Comparison of ENCODE assay signal across 8 mouse cellular contexts in genomic region chr4:117188969-117189368, GRCm38 (mm10). TPM values are rescaled to one million over a fixed set of nuclear protein-coding genes. Genes with fewer than 3 reads are reported as not detected.
DNase-seq lines count a peak whose midpoint lies in the region; ATAC-seq and TF ChIP-seq lines count a peak whose summit lies in the region.

No protein-coding gene starts in this region.

- H3ac ChIP-seq in myocyte (ENCODE audit: control insufficient read depth, insufficient read length), result no peak overlapping the region

- no peak for DNase-seq in left cerebral cortex, adult 2 months (ENCODE audit: extremely low spot score in 1 of 2, low spot score in 2 of 2)
- no peak for DNase-seq in left cerebral cortex, postnatal 10 days (ENCODE audit: extremely low spot score in 1 of 2, low spot score in 2 of 2)
- no peak for DNase-seq in embryonic facial prominence, embryonic 11.5 days (ENCODE audit: low spot score)
- DNase-seq in intestine, embryonic 14.5 days (ENCODE audit: low spot score), result no peak
- DNase-seq in frontal cortex, postnatal 25 days (ENCODE audit: low spot score in 2 of 2), result no peak
- DNase-seq in right cerebral cortex, adult 18-20 months, result no peak
- DNase-seq in left cerebral cortex, postnatal 14 days (ENCODE audit: low spot score in 2 of 2), result no peak

- H3K27ac ChIP-seq in left cerebral cortex, adult 2 months, result peak overlapping the region; percentile 99
- no peak overlapping the region for H3K27ac ChIP-seq in embryonic facial prominence, embryonic 11.5 days (replicated peaks; ENCODE audit: low read depth, low read length)
- H3K27ac ChIP-seq in intestine, embryonic 14.5 days (ENCODE audit: low read depth), result peak overlapping the region; percentile 76

- no peak for TF ChIP-seq CTCF in left cerebral cortex, adult 2 months (IDR thresholded peaks at IDR 0.05)

- 58% methylated on average over 3 of the region's 3 CpGs for WGBS in embryonic facial prominence, embryonic 11.5 days
- 58% methylated on average over 3 of the region's 3 CpGs for WGBS in intestine, embryonic 14.5 days

- peak overlapping the region; percentile 46 for H3K4me3 ChIP-seq in left cerebral cortex, adult 2 months
- peak overlapping the region; percentile 20; the same call in 1 of the 2 replicates for H3K4me3 ChIP-seq in embryonic facial prominence, embryonic 11.5 days (ENCODE audit: low read depth, low read length)
- peak overlapping the region; percentile 40 for H3K4me3 ChIP-seq in intestine, embryonic 14.5 days (ENCODE audit: low read depth, low read length)
- peak overlapping the region; percentile 18 for H3K4me3 ChIP-seq in myocyte

- H3K4me1 ChIP-seq in embryonic facial prominence, embryonic 11.5 days (ENCODE audit: control insufficient read depth, insufficient read depth, low read length), result no peaks in the 10 kb centered on the region
- H3K4me1 ChIP-seq in intestine, embryonic 14.5 days (replicated peaks; ENCODE audit: control insufficient read depth, insufficient read depth, low read length), result 0 out of 2 replicates have a peak, but pooled peaks cover 2% of the 10 kb centered on the region

- no peaks in the 10 kb centered on the region for H3K9me3 ChIP-seq in embryonic facial prominence, embryonic 11.5 days (replicated peaks; ENCODE audit: control insufficient read depth, low read length)
- H3K9me3 ChIP-seq in intestine, embryonic 14.5 days (ENCODE audit: control insufficient read depth, low read length), result 0 out of 2 replicates have a peak, but pooled peaks cover 2% of the 10 kb centered on the region

- no peaks in the 10 kb centered on the region for H3K36me3 ChIP-seq in embryonic facial prominence, embryonic 11.5 days (replicated peaks; ENCODE audit: control insufficient read depth, insufficient read depth, low read depth, low read length)
- H3K36me3 ChIP-seq in intestine, embryonic 14.5 days (ENCODE audit: control insufficient read depth, insufficient read depth, low read length), result no peaks in the 10 kb centered on the region
- H3K36me3 ChIP-seq in myocyte (ENCODE audit: control insufficient read depth, insufficient read depth), result no peaks in the 10 kb centered on the region

- intact Hi-C loops in left cerebral cortex, adult 2 months (cut with DNase I), result no loop called here
- intact Hi-C loops in left cerebral cortex, postnatal 10 days (cut with DNase I), result no loop called here
- intact Hi-C loops in left cerebral cortex, postnatal 14 days (cut with DNase I), result no loop called here

- H3K27me3 ChIP-seq in embryonic facial prominence, embryonic 11.5 days (ENCODE audit: control insufficient read depth, insufficient read depth, low read length), result no peaks in the 10 kb centered on the region
- no peaks in the 10 kb centered on the region for H3K27me3 ChIP-seq in intestine, embryonic 14.5 days (replicated peaks; ENCODE audit: control insufficient read depth, insufficient read depth, low read length)
- no peaks in the 10 kb centered on the region for H3K27me3 ChIP-seq in myocyte (ENCODE audit: control insufficient read depth, insufficient read depth, insufficient read length)

- H3K79me2 ChIP-seq in myocyte (ENCODE audit: control insufficient read depth, insufficient read depth), result no peaks in the 10 kb centered on the region

- no peak for ATAC-seq in embryonic facial prominence, embryonic 11.5 days (replicated peaks; ENCODE audit: insufficient number of reproducible peaks, low FRiP score, low TSS enrichment, low read depth)
- no peak for ATAC-seq in intestine, embryonic 14.5 days (replicated peaks; ENCODE audit: low FRiP score, low TSS enrichment, low read depth)

- H3K9ac ChIP-seq in embryonic facial prominence, embryonic 11.5 days (replicated peaks; ENCODE audit: low read length), result peak overlapping the region; percentile 35
- H3K9ac ChIP-seq in intestine, embryonic 14.5 days (ENCODE audit: low read length), result peak overlapping the region; percentile 65

- H3K4me2 ChIP-seq in embryonic facial prominence, embryonic 11.5 days (ENCODE audit: low read depth, low read length), result no peak overlapping the region
- H3K4me2 ChIP-seq in intestine, embryonic 14.5 days (ENCODE audit: low read length), result peak overlapping the region; percentile 44
- peak overlapping the region; percentile 77 for H3K4me2 ChIP-seq in myocyte (ENCODE audit: low read depth)

- TF ChIP-seq POLR2A in myocyte (IDR thresholded peaks at IDR 0.05; ENCODE audit: insufficient read length, low read depth), result no peak

TF ChIP-seq in myocyte, 11 proteins besides CTCF, POLR2A, EP300 and RAD21:
- no peak for TF ChIP-seq TCF12 (IDR thresholded peaks at IDR 0.05; ENCODE audit: insufficient read depth, poor library complexity, severe bottlenecking)
- no peak for TF ChIP-seq REST (IDR thresholded peaks at IDR 0.05; ENCODE audit: insufficient read depth, insufficient read length)
- no peak for TF ChIP-seq MYOD1 (IDR thresholded peaks at IDR 0.05; ENCODE audit: control insufficient read depth in 1 of 3, insufficient read length in 2 of 3, low read depth in 2 of 3)
- no peak for TF ChIP-seq USF1 (IDR thresholded peaks at IDR 0.05; ENCODE audit: low read depth)
- no peak for TF ChIP-seq MAX (IDR thresholded peaks at IDR 0.05; ENCODE audit: low read depth)
- no peak for TF ChIP-seq E2F4 (IDR thresholded peaks at IDR 0.05; ENCODE audit: insufficient read depth)
- no peak for TF ChIP-seq SRF (IDR thresholded peaks at IDR 0.05; ENCODE audit: control insufficient read depth, insufficient read length, low read depth)
- no peak for TF ChIP-seq TCF3 (IDR thresholded peaks at IDR 0.05; ENCODE audit: insufficient read length, low read depth)
- TF ChIP-seq CEBPB (IDR thresholded peaks at IDR 0.05; ENCODE audit: insufficient read depth, poor library complexity, severe bottlenecking), result no peak
- TF ChIP-seq POLR2AphosphoS2 (IDR thresholded peaks at IDR 0.05; ENCODE audit: insufficient read length, low read depth), result no peak
- TF ChIP-seq MYOG (IDR thresholded peaks at IDR 0.05; ENCODE audit: control insufficient read depth in 1 of 3, insufficient read depth in 1 of 3, insufficient read length in 2 of 3, low read depth in 2 of 3), result no peak
TF ChIP-seq in myocyte: peak in this region for 0.

RNA-seq across cellular contexts. Expression of gene Kif2c, which starts 6.5 kb away (rescaled TPM):
- total RNA-seq in left cerebral cortex, adult 2 months (2021), result not detected
- 1 to 10 TPM; 1.1 to 2.2 TPM for total RNA-seq in left cerebral cortex, postnatal 10 days (2021)
- polyA plus RNA-seq in embryonic facial prominence, embryonic 11.5 days (2014; fragmentation: Nextera tagmentation; extraction: Ambion mirVana), result 111 and 137 TPM in 2 replicates
- polyA plus RNA-seq in intestine, embryonic 14.5 days (2014; fragmentation: Nextera tagmentation; extraction: Ambion mirVana), result 53.4 and 59.0 TPM in 2 replicates
- 18.5 TPM for polyA plus RNA-seq in myocyte (2012; fragmentation: generic; extraction: Trizol)
- total RNA-seq in left cerebral cortex, postnatal 14 days (2021), result under 1 TPM; 0.46 to 0.61 TPM

RNA-seq across cellular contexts. Expression of gene Rps8, which starts 32.9 kb away (rescaled TPM):
- 100 to 1,000 TPM; 512 to 526 TPM for total RNA-seq in left cerebral cortex, adult 2 months (2021)
- 100 to 1,000 TPM; 554 to 567 TPM for total RNA-seq in left cerebral cortex, postnatal 10 days (2021)
- polyA plus RNA-seq in embryonic facial prominence, embryonic 11.5 days (2014; fragmentation: Nextera tagmentation; extraction: Ambion mirVana), result 963 and 976 TPM in 2 replicates
- 1,373 and 1,522 TPM in 2 replicates for polyA plus RNA-seq in intestine, embryonic 14.5 days (2014; fragmentation: Nextera tagmentation; extraction: Ambion mirVana)
- 3,907 TPM for polyA plus RNA-seq in myocyte (2012; fragmentation: generic; extraction: Trizol)
- 100 to 1,000 TPM; 448 to 449 TPM for total RNA-seq in left cerebral cortex, postnatal 14 days (2021)

RNA-seq across cellular contexts. Expression of gene Plk3, which starts 55.2 kb away (rescaled TPM):
- 10 to 100 TPM; 13.7 to 19.6 TPM for total RNA-seq in left cerebral cortex, adult 2 months (2021)
- total RNA-seq in left cerebral cortex, postnatal 10 days (2021), result 10 to 100 TPM; 17.7 to 19.9 TPM
- 4.9 and 7.2 TPM in 2 replicates for polyA plus RNA-seq in embryonic facial prominence, embryonic 11.5 days (2014; fragmentation: Nextera tagmentation; extraction: Ambion mirVana)
- 3.1 and 3.7 TPM in 2 replicates for polyA plus RNA-seq in intestine, embryonic 14.5 days (2014; fragmentation: Nextera tagmentation; extraction: Ambion mirVana)
- polyA plus RNA-seq in myocyte (2012; fragmentation: generic; extraction: Trizol), result 17.4 TPM
- total RNA-seq in left cerebral cortex, postnatal 14 days (2021), result 10 to 100 TPM; 15.6 to 16.2 TPM
